Mouse (Mus musculus) myocyte (in vitro differentiated cells): Measurements from ENCODE around the gene Gdpd5. TPM values are rescaled to one million over a fixed set of nuclear protein-coding genes. Genes with fewer than 3 reads are reported as not detected.
A peak's percentile ranks its signal among the peaks of the same experiment; 100 is the strongest.

Experiments used
- H3K27me3 ChIP-seq: one replicate; pipeline ENCODE4 v1.6.1; 2011; ENCODE audit not compliant: control insufficient read depth, insufficient read depth, insufficient read length
- H3K36me3 ChIP-seq: one replicate; pipeline ENCODE4 v1.6.1; 2011; ENCODE audit not compliant: control insufficient read depth, insufficient read depth
- H3K4me2 ChIP-seq: one replicate; pipeline ENCODE4 v1.6.1; 2011; ENCODE audit warnings: low read depth, control low read depth
- H3K4me3 ChIP-seq: one replicate; pipeline ENCODE4 v1.5.1; 2011; ENCODE audit warnings: mild to moderate bottlenecking, control low read depth, moderate library complexity
- H3K79me2 ChIP-seq: one replicate; pipeline ENCODE4 v1.6.1; 2011; ENCODE audit not compliant: control insufficient read depth, insufficient read depth
- H3ac ChIP-seq: one replicate; pipeline ENCODE4 v1.6.1; 2011; ENCODE audit not compliant: control insufficient read depth, insufficient read length
- CEBPB ChIP-seq: IDR thresholded peaks from 2 replicates; pipeline ENCODE4 v1.6.1; 2011; ENCODE audit warnings: mild to moderate bottlenecking, moderate library complexity; ENCODE audit not compliant: poor library complexity, insufficient read depth, severe bottlenecking
- E2F4 ChIP-seq: IDR thresholded peaks from one replicate; pipeline ENCODE4 v1.6.1; 2011; ENCODE audit warnings: mild to moderate bottlenecking, control low read depth, moderate library complexity; ENCODE audit not compliant: insufficient read depth
- MAX ChIP-seq: IDR thresholded peaks from one replicate; pipeline ENCODE4 v1.6.1; 2011; ENCODE audit warnings: low read depth, mild to moderate bottlenecking, control low read depth
- MYOD1 ChIP-seq, 3 experiments: IDR thresholded peaks; one replicate each; pipeline ENCODE4 v1.6.1; 2011; ENCODE audit warnings: control low read depth in 2 of 3, low read depth in 2 of 3, mild to moderate bottlenecking in 2 of 3, moderate library complexity in 1 of 3; ENCODE audit not compliant: insufficient read length in 2 of 3, control insufficient read depth in 1 of 3
- MYOG ChIP-seq, 3 experiments: IDR thresholded peaks; one replicate each; pipeline ENCODE4 v1.6.1; 2011; ENCODE audit warnings: control low read depth in 2 of 3, low read depth in 2 of 3, mild to moderate bottlenecking in 2 of 3; ENCODE audit not compliant: insufficient read length in 2 of 3, control insufficient read depth in 1 of 3, insufficient read depth in 1 of 3
- POLR2A ChIP-seq: IDR thresholded peaks from one replicate; pipeline ENCODE4 v1.6.1; 2011; ENCODE audit warnings: low read depth, mild to moderate bottlenecking, control low read depth, moderate library complexity; ENCODE audit not compliant: insufficient read length
- POLR2AphosphoS2 ChIP-seq: IDR thresholded peaks from one replicate; pipeline ENCODE4 v1.6.1; 2011; ENCODE audit warnings: low read depth, control low read depth; ENCODE audit not compliant: insufficient read length
- REST ChIP-seq: IDR thresholded peaks from one replicate; pipeline ENCODE4 v1.6.1; 2011; ENCODE audit warnings: mild to moderate bottlenecking, control low read depth, moderate library complexity; ENCODE audit not compliant: insufficient read depth, insufficient read length
- SRF ChIP-seq: IDR thresholded peaks from one replicate; pipeline ENCODE4 v1.6.1; 2011; ENCODE audit warnings: low read depth; ENCODE audit not compliant: control insufficient read depth, insufficient read length
- TCF12 ChIP-seq: IDR thresholded peaks from one replicate; pipeline ENCODE4 v1.6.1; 2011; ENCODE audit warnings: mild to moderate bottlenecking, control low read depth; ENCODE audit not compliant: poor library complexity, insufficient read depth, severe bottlenecking
- TCF3 ChIP-seq: IDR thresholded peaks from one replicate; pipeline ENCODE4 v1.6.1; 2011; ENCODE audit warnings: low read depth, control low read depth; ENCODE audit not compliant: insufficient read length
- USF1 ChIP-seq: IDR thresholded peaks from one replicate; pipeline ENCODE4 v1.6.1; 2011; ENCODE audit warnings: low read depth, mild to moderate bottlenecking, control low read depth, moderate library complexity
- polyA plus RNA-seq: library from polyadenylated mRNA; unstranded; fragments of >200 nt; fragmentation: generic; extraction: Trizol; gene quantifications from one replicate; pipeline ENCODE4 v1.2.1, GENCODE M21; 2012; ENCODE audit warnings: missing spikeins

The Gdpd5 gene
- polyA plus RNA-seq, 1 experiment = 9.5 TPM

DNA sequence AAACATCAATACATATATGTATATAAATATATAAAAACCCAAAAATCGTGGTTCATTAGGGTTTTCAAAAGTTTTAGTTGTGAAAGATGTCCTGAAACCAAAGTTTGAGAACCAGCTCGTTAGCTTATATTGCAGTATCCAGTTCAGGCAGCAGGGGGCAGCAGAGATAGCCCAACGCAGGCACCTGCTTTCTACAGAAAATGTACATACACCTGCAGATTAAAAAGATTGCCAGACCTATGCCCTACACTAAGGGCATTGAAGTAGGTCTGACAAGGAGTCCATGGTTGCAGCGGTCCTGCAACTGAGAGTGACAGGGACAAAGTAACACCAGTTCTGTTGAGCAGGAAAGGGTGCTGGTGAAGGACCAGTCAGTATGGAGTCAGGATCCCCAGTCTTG lies 5.8 kb upstream of the Gdpd5 start:
- H3ac ChIP-seq = no peak overlapping the region
- no peak overlapping the region for H3K4me2 ChIP-seq

DNA sequence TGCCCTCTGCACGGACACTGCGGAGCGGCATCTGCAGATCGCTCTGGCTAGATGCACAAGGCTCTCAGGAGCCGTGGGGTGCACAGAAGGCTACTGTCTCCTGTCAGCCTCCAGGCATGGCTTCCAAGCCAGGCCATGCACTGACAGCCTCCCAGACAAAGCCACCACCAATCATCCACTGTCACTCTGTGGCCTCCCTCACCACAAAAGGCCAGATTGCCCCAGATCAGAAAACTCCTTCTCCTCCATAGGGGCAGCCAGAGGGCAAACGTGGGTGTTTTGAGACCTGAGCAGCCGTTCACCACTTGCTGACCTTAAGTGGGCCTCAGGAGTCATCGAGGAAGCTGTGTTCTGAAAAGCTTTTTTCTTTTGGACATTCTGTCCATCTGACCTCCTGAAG lies 2.3 kb upstream of the Gdpd5 start:
- H3K4me2 ChIP-seq = no peak overlapping the region
- peaks cover 3% of the 10 kb centered on the region for H3K79me2 ChIP-seq
- H3K4me3 ChIP-seq = no peak overlapping the region
- H3K36me3 ChIP-seq = no peaks in the 10 kb centered on the region
- H3K27me3 ChIP-seq = no peaks in the 10 kb centered on the region
- H3ac ChIP-seq = no peak overlapping the region
- no peak for TF ChIP-seq SRF
- TF ChIP-seq MYOG (IDR thresholded peaks at IDR 0.05; ENCODE audit: control insufficient read depth in 1 of 3, insufficient read depth in 1 of 3, insufficient read length in 2 of 3, low read depth in 2 of 3) = no peak
- TF ChIP-seq CEBPB = no peak
- no peak for TF ChIP-seq POLR2A
- no peak for TF ChIP-seq REST
- TF ChIP-seq TCF12 = no peak
- no peak for TF ChIP-seq MYOD1 (IDR thresholded peaks at IDR 0.05; ENCODE audit: control insufficient read depth in 1 of 3, insufficient read length in 2 of 3, low read depth in 2 of 3)
- no peak for TF ChIP-seq E2F4
- TF ChIP-seq USF1 = no peak

More for the DNA sequence above, 5.8 kb upstream of the Gdpd5 start:
- no peaks in the 10 kb centered on the region for H3K36me3 ChIP-seq
- TF ChIP-seq TCF3 (no peak), MYOG (IDR thresholded peaks at IDR 0.05; ENCODE audit: control insufficient read depth in 1 of 3, insufficient read depth in 1 of 3, insufficient read length in 2 of 3, low read depth in 2 of 3) (no peak), SRF (no peak), MYOD1 (IDR thresholded peaks at IDR 0.05; ENCODE audit: control insufficient read depth in 1 of 3, insufficient read length in 2 of 3, low read depth in 2 of 3) (no peak), REST (no peak)
- H3K79me2 ChIP-seq = no peaks in the 10 kb centered on the region
- H3K27me3 ChIP-seq = peaks cover 5% of the 10 kb centered on the region
- H3K4me3 ChIP-seq = no peak overlapping the region

DNA sequence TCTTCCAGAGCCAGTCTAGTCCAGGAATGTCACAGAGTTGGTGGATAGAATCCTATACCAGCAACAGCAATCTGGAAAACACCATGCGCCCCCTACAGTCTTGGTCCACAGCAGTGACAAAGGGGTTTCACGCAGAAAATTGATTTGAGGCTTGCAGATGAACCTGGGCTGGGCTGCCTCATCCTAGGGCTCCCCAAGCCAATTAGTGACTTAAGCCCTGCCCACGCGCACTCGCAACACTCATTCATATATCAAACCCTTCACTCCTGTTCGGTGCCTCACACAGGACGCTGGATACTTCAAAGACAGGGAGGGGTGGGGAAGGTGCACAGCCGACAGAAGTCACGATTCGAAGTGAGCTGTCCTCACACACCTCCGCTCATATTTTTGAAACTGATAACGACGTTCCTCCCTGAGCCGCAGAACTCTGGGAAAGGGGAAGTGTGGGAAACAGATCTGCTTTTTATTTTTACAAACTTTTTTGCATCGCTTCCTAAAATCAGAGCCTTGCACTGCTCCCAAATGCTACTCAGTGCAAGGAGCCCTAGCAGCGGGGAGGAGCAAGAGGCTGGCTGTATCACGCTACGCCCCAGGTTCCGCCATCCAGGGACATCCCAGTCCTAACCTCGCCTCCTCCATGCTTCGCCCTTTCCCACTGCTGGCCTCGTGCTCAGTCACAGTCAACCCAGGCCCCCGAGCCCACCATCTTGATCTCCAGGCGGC lies 562 bp upstream of the Gdpd5 start:
- H3K4me3 ChIP-seq = peak overlapping the region; percentile 46
- peak overlapping the region; percentile 42 for H3ac ChIP-seq
- peak overlapping the region; percentile 97 for H3K4me2 ChIP-seq
- H3K27me3 ChIP-seq = no peaks in the 10 kb centered on the region
- H3K36me3 ChIP-seq = no peaks in the 10 kb centered on the region
- TF ChIP-seq REST (no peak), MYOD1 (IDR thresholded peaks at IDR 0.05; ENCODE audit: control insufficient read depth in 1 of 3, insufficient read length in 2 of 3, low read depth in 2 of 3) (no peak), MAX (no peak), POLR2A (peak; percentile 63), TCF3 (no peak), TCF12 (no peak), MYOG (IDR thresholded peaks at IDR 0.05; ENCODE audit: control insufficient read depth in 1 of 3, insufficient read depth in 1 of 3, insufficient read length in 2 of 3, low read depth in 2 of 3) (no peak), USF1 (no peak), POLR2AphosphoS2 (peak; percentile 79), SRF (peak; percentile 10), CEBPB (no peak)
- peaks cover 3% of the 10 kb centered on the region for H3K79me2 ChIP-seq

DNA sequence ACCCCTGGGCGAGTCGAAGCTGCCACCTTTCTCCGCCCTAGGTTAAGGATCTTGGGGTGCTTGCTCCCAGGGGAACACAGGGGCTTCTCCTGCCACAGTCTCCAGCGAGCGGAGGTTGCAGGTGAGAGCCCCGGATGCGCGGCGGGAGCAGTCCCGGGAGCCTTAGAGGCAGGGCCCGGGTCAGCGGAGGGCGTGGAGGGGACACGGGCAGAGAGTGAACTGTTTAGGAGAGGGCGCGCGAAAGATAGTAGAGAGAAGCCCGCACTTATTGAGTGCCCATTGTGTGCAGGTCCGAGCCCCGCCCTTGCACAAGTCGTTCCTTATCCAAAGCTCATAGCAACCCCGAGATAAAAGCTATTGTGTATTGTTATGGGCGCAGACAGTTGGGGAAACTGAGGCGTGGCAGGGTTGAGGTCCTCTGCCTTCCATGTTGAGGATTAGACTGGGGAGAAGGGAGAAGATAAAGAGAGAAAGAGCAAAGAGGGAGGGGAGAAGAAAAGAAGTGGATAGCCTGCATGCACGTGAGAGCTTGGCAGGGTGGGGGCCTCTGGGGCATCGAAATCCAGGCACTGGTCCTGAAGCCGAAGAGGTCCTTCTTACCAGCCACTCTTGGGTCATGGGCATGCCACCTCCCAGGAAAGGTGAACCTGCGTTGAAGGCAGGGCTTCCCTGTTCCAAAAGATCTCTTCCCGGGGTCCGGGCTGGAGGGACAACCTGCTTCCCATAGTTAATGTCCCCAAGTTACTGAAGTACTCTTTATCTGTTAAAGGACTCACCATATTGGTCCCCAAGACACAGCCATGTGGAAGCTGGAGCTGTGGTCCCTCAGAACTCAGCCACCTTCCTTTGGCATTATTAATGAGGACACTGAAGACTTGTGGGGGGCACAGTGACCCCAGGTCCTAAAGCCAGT lies 1.1 kb downstream of the Gdpd5 start:
- no peaks in the 10 kb centered on the region for H3K36me3 ChIP-seq
- peak overlapping the region; percentile 46 for H3K4me3 ChIP-seq
- TF ChIP-seq MYOD1 (IDR thresholded peaks at IDR 0.05; ENCODE audit: control insufficient read depth in 1 of 3, insufficient read length in 2 of 3, low read depth in 2 of 3) (no peak), REST (no peak), SRF (no peak)
- H3K4me2 ChIP-seq = peak overlapping the region; percentile 81
- no peaks in the 10 kb centered on the region for H3K27me3 ChIP-seq
- peak overlapping the region; percentile 42 for H3ac ChIP-seq
- H3K79me2 ChIP-seq = peaks cover 3% of the 10 kb centered on the region

DNA sequence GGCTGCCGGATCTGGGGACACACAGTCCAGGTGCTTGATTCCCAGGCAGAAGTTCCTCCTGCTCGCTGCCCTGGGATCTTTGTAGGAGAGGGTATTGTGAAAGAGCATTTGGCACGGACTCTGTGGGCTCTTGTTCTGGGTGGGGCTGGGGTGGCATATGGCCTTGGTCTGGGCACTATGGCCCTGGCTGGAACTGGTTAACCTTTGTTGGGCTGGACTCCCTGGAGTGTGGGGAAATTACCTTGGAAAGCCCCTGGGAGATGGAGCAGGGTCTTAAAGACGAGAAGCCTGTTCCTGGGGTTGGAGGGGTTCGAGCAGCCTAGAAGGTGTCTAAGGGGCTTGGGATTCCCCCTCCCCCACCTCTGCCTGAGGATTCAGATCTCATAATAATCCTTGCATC lies 2.0 kb downstream of the Gdpd5 start:
- H3K79me2 ChIP-seq = peaks cover 3% of the 10 kb centered on the region
- H3K4me2 ChIP-seq = peak overlapping the region; percentile 81
- no peaks in the 10 kb centered on the region for H3K27me3 ChIP-seq
- H3K36me3 ChIP-seq = no peaks in the 10 kb centered on the region
- H3ac ChIP-seq = no peak overlapping the region
- TF ChIP-seq MAX (no peak), POLR2AphosphoS2 (no peak), POLR2A (no peak), TCF12 (no peak), TCF3 (no peak), REST (no peak), SRF (no peak), E2F4 (no peak)
- peak overlapping the region; percentile 46 for H3K4me3 ChIP-seq
